Mouse (Mus musculus) CH12.LX (cell line): ENCODE measurements around the gene Hoxc5. TPM values are rescaled to one million over a fixed set of nuclear protein-coding genes. Genes with fewer than 3 reads are reported as not detected.

Experiments used
- DNase-seq: peaks from one replicate; pipeline ENCODE4 v3.0.0-alpha.2; 2013; ENCODE audit errors: extremely low read depth
- H3K27ac ChIP-seq: 2 replicates; pipeline ENCODE4 v1.5.1; 2012; ENCODE audit warnings: low read depth, mild to moderate bottlenecking, control low read depth, moderate library complexity; ENCODE audit not compliant: insufficient read depth
- H3K27me3 ChIP-seq: replicated peaks from 2 replicates; pipeline ENCODE3; 2012; ENCODE audit warnings: inconsistent platforms
- H3K36me3 ChIP-seq, 2 experiments: replicated peaks in 1 of 2; 2 replicates each; pipeline versions ENCODE3 to v1.6.1; 2012; ENCODE audit warnings: inconsistent platforms in 1 of 2, low read length in 1 of 2, mild to moderate bottlenecking in 1 of 2, mixed read lengths in 1 of 2, moderate library complexity in 1 of 2; ENCODE audit not compliant: control insufficient read depth in 1 of 2, insufficient read depth in 1 of 2
- H3K4me1 ChIP-seq, 2 experiments: 2 replicates each; pipeline ENCODE4 v1.6.1; 2012; ENCODE audit warnings: inconsistent platforms in 1 of 2, moderate library complexity in 1 of 2; ENCODE audit not compliant: insufficient read depth in 2 of 2, control insufficient read depth in 1 of 2
- H3K4me2 ChIP-seq: 2 replicates; pipeline ENCODE4 v1.6.1; 2012; ENCODE audit warnings: low read depth, mild to moderate bottlenecking, control low read depth; ENCODE audit not compliant: poor library complexity, insufficient read depth, severe bottlenecking
- H3K4me3 ChIP-seq, 3 experiments: fragments of 150-350 bp in 1 of 3; sonication (generic) in 1 of 3; replicated peaks in 1 of 3; 2 replicates each; pipeline versions ENCODE3 to v1.5.1; 2011 to 2012; ENCODE audit warnings: low read depth in 2 of 3, low read length in 2 of 3, mild to moderate bottlenecking in 2 of 3, moderate library complexity in 2 of 3, control low read depth in 1 of 3, improper control_type of control experiment in 1 of 3, inconsistent platforms in 1 of 3, mixed read lengths in 1 of 3; ENCODE audit not compliant: poor library complexity in 1 of 3
- H3K79me2 ChIP-seq: replicated peaks from 2 replicates; pipeline ENCODE4 v1.6.1; 2012; ENCODE audit warnings: mild to moderate bottlenecking, moderate library complexity; ENCODE audit not compliant: control insufficient read depth, poor library complexity, insufficient read depth, severe bottlenecking; ENCODE audit errors: extremely low read depth
- H3K9ac ChIP-seq: 2 replicates; pipeline ENCODE4 v1.6.1; 2012; ENCODE audit warnings: low read depth, mild to moderate bottlenecking, control low read depth, moderate library complexity; ENCODE audit not compliant: insufficient read depth
- H3K9me3 ChIP-seq: replicated peaks from 2 replicates; pipeline ENCODE3; 2012; ENCODE audit warnings: low read length, inconsistent platforms, mixed read lengths
- CHD2 ChIP-seq: IDR thresholded peaks from 2 replicates; pipeline ENCODE4 v1.6.1; 2011; ENCODE audit warnings: low read length, improper control_type of control experiment
- CTCF ChIP-seq, 2 experiments: IDR thresholded peaks in 1 of 2; conservative IDR thresholded peaks in 1 of 2; 2 replicates each; pipeline ENCODE4 v1.5.1; 2011 to 2012; ENCODE audit warnings: low read depth in 2 of 2, low read length in 2 of 2, improper control_type of control experiment in 1 of 2, inconsistent platforms in 1 of 2, mild to moderate bottlenecking in 1 of 2, moderate library complexity in 1 of 2
- E2F4 ChIP-seq: IDR thresholded peaks from 2 replicates; pipeline ENCODE4 v1.6.1; 2011; ENCODE audit warnings: low read depth, low read length, improper control_type of control experiment; ENCODE audit not compliant: insufficient replicate concordance
- EP300 ChIP-seq: IDR thresholded peaks from 2 replicates; pipeline ENCODE4 v1.6.1; 2011; ENCODE audit warnings: low read length, improper control_type of control experiment
- GABPA ChIP-seq: IDR thresholded peaks from 2 replicates; pipeline ENCODE4 v1.6.1; 2012; ENCODE audit warnings: low read depth, low read length, improper control_type of control experiment, inconsistent platforms; ENCODE audit not compliant: insufficient replicate concordance
- JUN ChIP-seq: IDR thresholded peaks from 2 replicates; pipeline ENCODE4 v1.6.1; 2011; ENCODE audit warnings: low read depth, mild to moderate bottlenecking, low read length, improper control_type of control experiment, moderate library complexity; ENCODE audit not compliant: insufficient read depth
- JUND ChIP-seq: conservative IDR thresholded peaks from 2 replicates; pipeline ENCODE4 v1.6.1; 2011; ENCODE audit warnings: low read depth, low read length, improper control_type of control experiment
- MAX ChIP-seq: IDR thresholded peaks from 2 replicates; pipeline ENCODE4 v1.6.1; 2011; ENCODE audit warnings: low read length, improper control_type of control experiment
- MAZ ChIP-seq: IDR thresholded peaks from 2 replicates; pipeline ENCODE4 v1.6.1; 2012; ENCODE audit warnings: low read depth, mild to moderate bottlenecking, inconsistent platforms, low read length, improper control_type of control experiment, moderate library complexity
- NELFE ChIP-seq: IDR thresholded peaks from 2 replicates; pipeline ENCODE4 v1.6.1; 2011; ENCODE audit warnings: low read depth, low read length, improper control_type of control experiment
- NRF1 ChIP-seq: IDR thresholded peaks from 2 replicates; pipeline ENCODE4 v1.6.1; 2014; ENCODE audit warnings: low read depth, mild to moderate bottlenecking, inconsistent platforms, low read length, improper control_type of control experiment, moderate library complexity
- POLR2AphosphoS2 ChIP-seq: IDR thresholded peaks from 2 replicates; pipeline ENCODE4 v1.6.1; 2011; ENCODE audit warnings: low read depth, low read length, improper control_type of control experiment
- UBTF ChIP-seq: IDR thresholded peaks from 2 replicates; pipeline ENCODE4 v1.6.1; 2012; ENCODE audit warnings: low read depth, mild to moderate bottlenecking, inconsistent platforms, low read length, improper control_type of control experiment, moderate library complexity
- USF1 ChIP-seq: IDR thresholded peaks from 2 replicates; pipeline ENCODE4 v1.6.1; 2014; ENCODE audit warnings: low read depth, mild to moderate bottlenecking, inconsistent platforms, low read length, improper control_type of control experiment
- USF2 ChIP-seq: conservative IDR thresholded peaks from 2 replicates; pipeline ENCODE4 v1.6.1; 2011; ENCODE audit warnings: low read depth, low read length, improper control_type of control experiment
- ZC3H11A ChIP-seq: IDR thresholded peaks from 2 replicates; pipeline ENCODE4 v1.6.1; 2012; ENCODE audit warnings: low read depth, mild to moderate bottlenecking, inconsistent platforms, low read length, improper control_type of control experiment
- dilution Hi-C: fragments of 300-500 bp; cut with MboI; formaldehyde crosslinking; loops from 2 replicates; pipeline ENCODE4 v1.14.3; 2020; ENCODE audit warnings: low sequenced_read_pairs; ENCODE audit not compliant: extremely low pct_unique_long_range_greater_than_20kb, extremely low pct_ligation_motif_present
- in situ Hi-C: fragments of 300-500 bp; cut with MboI; formaldehyde crosslinking; loops from 3 replicates; pipeline ENCODE4 v1.14.3; 2019; ENCODE audit warnings: low sequenced_read_pairs, low pct_ligation_motif_present, low pct_unique_long_range_greater_than_20kb, mixed read lengths
- polyA plus RNA-seq: library from polyadenylated mRNA; unstranded; fragments of >175 nt; gene quantifications from 2 replicates; pipeline ENCODE4 v1.2.1, GENCODE M21; 2012; ENCODE audit warnings: low read depth; ENCODE audit not compliant: insufficient read length
- total RNA-seq, 2 experiments: library from RNA; depleted of rRNA; stranded (reverse); fragments of 300-350 nt in 1 of 2; fragments of >200 nt in 1 of 2; gene quantifications; 2 replicates each; pipeline ENCODE4 v1.2.3; 2012 to 2014

Hoxc5 gene
- total and polyA plus RNA-seq, 3 experiments: 0.15 to 0.16 TPM; not detected in 1

DNA sequence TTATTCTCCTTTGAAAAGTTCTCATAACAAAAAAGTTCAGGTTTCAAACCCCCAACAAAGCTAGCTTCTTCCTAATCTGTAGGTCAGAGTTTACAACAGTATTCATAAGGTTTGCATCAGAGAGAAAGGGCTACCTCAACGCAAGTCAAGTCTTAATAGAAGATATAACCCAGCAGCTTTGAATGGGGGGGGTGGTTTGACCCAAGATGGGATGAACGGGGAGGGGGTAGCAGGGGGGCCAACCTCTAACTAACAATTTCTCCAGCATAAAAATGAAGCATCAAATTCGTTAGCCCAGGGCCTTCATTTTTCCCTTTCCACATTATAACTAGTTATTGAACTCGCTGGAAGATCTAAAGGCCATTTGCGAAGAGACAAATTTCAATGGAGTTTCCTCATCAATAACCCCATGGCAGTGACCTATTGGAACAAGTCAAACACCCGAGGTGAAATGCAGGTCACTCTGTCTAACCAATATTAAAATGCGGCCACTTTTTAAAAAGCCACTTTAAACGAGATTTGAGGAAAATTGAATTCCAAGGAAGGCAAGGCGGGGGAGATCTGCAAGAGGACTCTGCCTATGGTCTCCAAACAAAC, 61.8 kb downstream of the Hoxc5 start:
- Histone ChIP-seq H3K79me2 (no peaks in the 10 kb centered on the region), H3K27me3 (no peaks in the 10 kb centered on the region), H3K4me2 (no peak overlapping the region), H3K27ac (no peak overlapping the region), H3K4me1 (peaks cover 8 to 61% of the 10 kb centered on the region in 2 experiments; a peak in 3 of 4 replicates), H3K4me3 (no peak overlapping the region), H3K9ac (no peak overlapping the region), H3K36me3 (peaks cover 0 to 11% of the 10 kb centered on the region in 2 experiments), H3K9me3 (no peaks in the 10 kb centered on the region)
- dilution Hi-C loops (no loop called here), in situ Hi-C loops (no loop called here)
- no peak for DNase-seq
- TF ChIP-seq EP300 (no peak), MAX (no peak), JUND (no peak)

DNA sequence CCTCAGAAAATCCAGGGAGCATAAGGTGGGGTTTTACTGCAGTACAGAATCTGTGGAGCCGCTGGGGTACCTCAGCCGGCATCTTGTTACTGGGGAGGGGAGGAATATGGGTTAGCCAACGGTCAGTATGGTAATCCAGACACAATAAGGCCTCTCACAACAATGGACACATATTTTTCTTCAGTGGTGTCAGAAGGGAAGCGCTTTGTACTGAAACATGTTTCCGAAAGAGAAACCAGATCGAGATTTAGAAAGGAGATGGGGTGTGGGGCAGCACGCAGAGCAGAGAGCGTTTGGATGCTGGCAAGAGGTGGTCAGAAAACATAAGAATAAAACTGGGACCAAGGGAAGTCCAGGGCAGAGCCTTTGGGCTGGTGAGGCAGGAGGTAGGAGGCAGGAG, 62.9 kb downstream of the Hoxc5 start:
- Histone ChIP-seq H3K79me2 (peaks cover 3% of the 10 kb centered on the region; the same call in 1 of the 2 replicates), H3K36me3 (peaks cover 0 to 11% of the 10 kb centered on the region in 2 experiments), H3K27ac (no peak overlapping the region), H3K4me3 (no peak overlapping the region), H3K4me1 (peaks cover 8 to 52% of the 10 kb centered on the region in 2 experiments; a peak in 3 of 4 replicates), H3K9ac (no peak overlapping the region), H3K4me2 (0 out of 2 replicates have a peak overlapping the region, but pooled peaks have one; percentile 11), H3K27me3 (no peaks in the 10 kb centered on the region), H3K9me3 (no peaks in the 10 kb centered on the region)
- dilution Hi-C loops: no loop called here
- no peak for DNase-seq
- TF ChIP-seq NRF1: no peak
- no peak for TF ChIP-seq JUND
- no peak for TF ChIP-seq MAX
- TF ChIP-seq USF2: no peak
- TF ChIP-seq POLR2AphosphoS2: no peak
- no peak for TF ChIP-seq E2F4
- no peak for TF ChIP-seq GABPA
- no peak for TF ChIP-seq CHD2
- no peak for TF ChIP-seq USF1
- no peak for TF ChIP-seq EP300
- TF ChIP-seq JUN: no peak
- no peak for TF ChIP-seq NELFE
- no peak for TF ChIP-seq MAZ
- TF ChIP-seq UBTF: no peak
- no peak for TF ChIP-seq CTCF (conservative IDR thresholded peaks at IDR 0.05 in 1 of 2, IDR thresholded peaks at IDR 0.05 in 1 of 2; ENCODE audit: low read depth in 2 of 2, low read length in 2 of 2)
- no peak for TF ChIP-seq ZC3H11A
- in situ Hi-C loops: no loop called here
